Mouse (Mus musculus): Measurements from ENCODE around the gene Nell1. TPM values are rescaled to one million over a fixed set of nuclear protein-coding genes. Genes with fewer than 3 reads are reported as not detected.

Nell1 gene
- total and polyA plus RNA-seq, 2 experiments: not detected

GRCm38 (mm10) chr7:50205268-50205667, 230.6 kb downstream of the Nell1 start:
- WGBS: 53% methylated on average over 2 of the region's 2 CpGs
- no peak overlapping the region for H3K9ac ChIP-seq (ENCODE audit: low read depth, low read length)

GRCm38 (mm10) chr7:50210678-50211251, 236.1 kb downstream of the Nell1 start:
- no peaks in the 10 kb centered on the region for H3K27me3 ChIP-seq (ENCODE audit: control insufficient read depth, insufficient read depth, low read length)
- TF ChIP-seq CTCF (IDR thresholded peaks at IDR 0.05; ENCODE audit: low read depth, low read length) (no peak), POLR2A (IDR thresholded peaks at IDR 0.05; ENCODE audit: extremely low read depth, insufficient read depth, low read length) (no peak)
- no peak for DNase-seq (ENCODE audit: extremely low read depth, low read depth, low spot score)
- WGBS: 44% methylated on average over 6 of the region's 6 CpGs
- H3K9ac ChIP-seq (ENCODE audit: low read depth, low read length): no peak overlapping the region
- no peak overlapping the region for H3K27ac ChIP-seq (replicated peaks; ENCODE audit: insufficient read depth, low read depth, low read length)
- H3K4me1 ChIP-seq (ENCODE audit: control insufficient read depth, insufficient read depth, low read length): no peaks in the 10 kb centered on the region
- no peaks in the 10 kb centered on the region for H3K79me2 ChIP-seq (ENCODE audit: control insufficient read depth, insufficient read depth, low read length)
- H3K36me3 ChIP-seq (ENCODE audit: control insufficient read depth, insufficient read depth, low read length): no peaks in the 10 kb centered on the region
- H3K4me3 ChIP-seq (ENCODE audit: insufficient read depth, low read depth, low read length): no peak overlapping the region

More at GRCm38 (mm10) chr7:50205268-50205667, 230.6 kb downstream of the Nell1 start:
- Histone ChIP-seq H3K27me3 (ENCODE audit: control insufficient read depth, insufficient read depth, low read length) (no peaks in the 10 kb centered on the region), H3K4me1 (ENCODE audit: control insufficient read depth, insufficient read depth, low read length) (no peaks in the 10 kb centered on the region), H3K36me3 (ENCODE audit: control insufficient read depth, insufficient read depth, low read length) (no peaks in the 10 kb centered on the region), H3K27ac (replicated peaks; ENCODE audit: insufficient read depth, low read depth, low read length) (no peak overlapping the region), H3K79me2 (ENCODE audit: control insufficient read depth, insufficient read depth, low read length) (no peaks in the 10 kb centered on the region), H3K4me3 (ENCODE audit: insufficient read depth, low read depth, low read length) (no peak overlapping the region)
- no peak for DNase-seq (ENCODE audit: extremely low read depth, low read depth, low spot score)
- TF ChIP-seq CTCF (IDR thresholded peaks at IDR 0.05; ENCODE audit: low read depth, low read length) (no peak), POLR2A (IDR thresholded peaks at IDR 0.05; ENCODE audit: extremely low read depth, insufficient read depth, low read length) (no peak)

GRCm38 (mm10) chr7:50221849-50222248, 247.2 kb downstream of the Nell1 start:
- DNase-seq (ENCODE audit: extremely low read depth, low read depth, low spot score): no peak

GRCm38 (mm10) chr7:50226621-50227020, 252.0 kb downstream of the Nell1 start:
- H3K27ac ChIP-seq (replicated peaks; ENCODE audit: insufficient read depth, low read depth, low read length): no peak overlapping the region
- no peak for DNase-seq (ENCODE audit: extremely low read depth, low read depth, low spot score)

More at GRCm38 (mm10) chr7:50221849-50222248, 247.2 kb downstream of the Nell1 start:
- no peaks in the 10 kb centered on the region for H3K27me3 ChIP-seq (ENCODE audit: control insufficient read depth, insufficient read depth, low read length)
- H3K4me3 ChIP-seq (ENCODE audit: insufficient read depth, low read depth, low read length): no peak overlapping the region
- H3K9ac ChIP-seq (ENCODE audit: low read depth, low read length): no peak overlapping the region
- H3K4me1 ChIP-seq (ENCODE audit: control insufficient read depth, insufficient read depth, low read length): no peaks in the 10 kb centered on the region
- H3K79me2 ChIP-seq (ENCODE audit: control insufficient read depth, insufficient read depth, low read length): no peaks in the 10 kb centered on the region
- TF ChIP-seq POLR2A (IDR thresholded peaks at IDR 0.05; ENCODE audit: extremely low read depth, insufficient read depth, low read length): no peak
- TF ChIP-seq CTCF (IDR thresholded peaks at IDR 0.05; ENCODE audit: low read depth, low read length): no peak
- H3K27ac ChIP-seq (replicated peaks; ENCODE audit: insufficient read depth, low read depth, low read length): no peak overlapping the region
- H3K36me3 ChIP-seq (ENCODE audit: control insufficient read depth, insufficient read depth, low read length): no peaks in the 10 kb centered on the region

GRCm38 (mm10) chr7:50228273-50228672, 253.6 kb downstream of the Nell1 start:
- Histone ChIP-seq H3K4me3 (ENCODE audit: insufficient read depth, low read depth, low read length) (no peak overlapping the region), H3K79me2 (ENCODE audit: control insufficient read depth, insufficient read depth, low read length) (no peaks in the 10 kb centered on the region), H3K9ac (ENCODE audit: low read depth, low read length) (no peak overlapping the region), H3K36me3 (ENCODE audit: control insufficient read depth, insufficient read depth, low read length) (no peaks in the 10 kb centered on the region), H3K4me1 (ENCODE audit: control insufficient read depth, insufficient read depth, low read length) (no peaks in the 10 kb centered on the region), H3K27ac (replicated peaks; ENCODE audit: insufficient read depth, low read depth, low read length) (no peak overlapping the region), H3K27me3 (ENCODE audit: control insufficient read depth, insufficient read depth, low read length) (no peaks in the 10 kb centered on the region)
- DNase-seq (ENCODE audit: extremely low read depth, low read depth, low spot score): no peak
- TF ChIP-seq CTCF (IDR thresholded peaks at IDR 0.05; ENCODE audit: low read depth, low read length) (no peak), POLR2A (IDR thresholded peaks at IDR 0.05; ENCODE audit: extremely low read depth, insufficient read depth, low read length) (no peak)
- 66% methylated on average over 4 of the region's 4 CpGs for WGBS

More at GRCm38 (mm10) chr7:50226621-50227020, 252.0 kb downstream of the Nell1 start:
- Histone ChIP-seq H3K79me2 (ENCODE audit: control insufficient read depth, insufficient read depth, low read length) (no peaks in the 10 kb centered on the region), H3K27me3 (ENCODE audit: control insufficient read depth, insufficient read depth, low read length) (no peaks in the 10 kb centered on the region), H3K4me1 (ENCODE audit: control insufficient read depth, insufficient read depth, low read length) (no peaks in the 10 kb centered on the region), H3K36me3 (ENCODE audit: control insufficient read depth, insufficient read depth, low read length) (no peaks in the 10 kb centered on the region), H3K9ac (ENCODE audit: low read depth, low read length) (no peak overlapping the region), H3K4me3 (ENCODE audit: insufficient read depth, low read depth, low read length) (no peak overlapping the region)
- WGBS: 78% methylated on average over 2 of the region's 2 CpGs
- no peak for TF ChIP-seq POLR2A (IDR thresholded peaks at IDR 0.05; ENCODE audit: extremely low read depth, insufficient read depth, low read length)
- TF ChIP-seq CTCF (IDR thresholded peaks at IDR 0.05; ENCODE audit: low read depth, low read length): no peak

GRCm38 (mm10) chr7:50241213-50241612, 266.5 kb downstream of the Nell1 start:
- no peak for DNase-seq (ENCODE audit: extremely low read depth, low read depth, low spot score)
- Histone ChIP-seq H3K4me3 (ENCODE audit: insufficient read depth, low read depth, low read length) (no peak overlapping the region), H3K27me3 (ENCODE audit: control insufficient read depth, insufficient read depth, low read length) (no peaks in the 10 kb centered on the region), H3K36me3 (ENCODE audit: control insufficient read depth, insufficient read depth, low read length) (no peaks in the 10 kb centered on the region), H3K27ac (replicated peaks; ENCODE audit: insufficient read depth, low read depth, low read length) (no peak overlapping the region), H3K4me1 (ENCODE audit: control insufficient read depth, insufficient read depth, low read length) (no peaks in the 10 kb centered on the region), H3K9ac (ENCODE audit: low read depth, low read length) (no peak overlapping the region), H3K79me2 (ENCODE audit: control insufficient read depth, insufficient read depth, low read length) (no peaks in the 10 kb centered on the region)
- TF ChIP-seq CTCF (IDR thresholded peaks at IDR 0.05; ENCODE audit: low read depth, low read length) (no peak), POLR2A (IDR thresholded peaks at IDR 0.05; ENCODE audit: extremely low read depth, insufficient read depth, low read length) (no peak)
- 85% methylated on average over 4 of the region's 4 CpGs for WGBS

Data from liver, adult 2 months (tissue).